Mouse (Mus musculus): ENCODE data around the gene Cts8. TPM values are rescaled to one million over a fixed set of nuclear protein-coding genes. Genes with fewer than 3 reads are reported as not detected.

Cts8 gene
- total RNA-seq (2021): not detected
- long read RNA-seq, experiment 1: 0 reads
- long read RNA-seq, experiment 2: 0 reads

GRCm38 (mm10) chr13:61255258-61255657, at the start of gene Cts8:
Gene Cts8, minus strand, starts transcription at chr13:61255358.
- no peak for DNase-seq

- DNase-seq: no peak
Measured at GRCm38 (mm10) chr13:61288739-61289138, 33.6 kb upstream of the Cts8 start, which contains the start of gene Gm49398. Gene Gm49398, minus strand, starts transcription at chr13:61288839.

GRCm38 (mm10) chr13:61241076-61241947, 13.8 kb downstream of the Cts8 start:
- peak; percentile 42 to 60 for DNase-seq

GRCm38 (mm10) chr13:61203310-61203709, 51.8 kb downstream of the Cts8 start, which contains the start of gene Cts6:
Gene Cts6, minus strand, starts transcription at chr13:61203410.
- no peak for DNase-seq

Other genes with a start within 250 kb of the Cts8 start
- gene Ctsj, start 249.4 kb downstream of the Cts8 start, total RNA-seq (2021): not detected
- not detected for gene Ctsq, start 214.7 kb downstream of the Cts8 start, total RNA-seq (2021)
- gene Ctsr, start 91.1 kb downstream of the Cts8 start, total RNA-seq (2021): not detected
- gene Cts6, start 51.9 kb downstream of the Cts8 start, total RNA-seq (2021): not detected
- not detected for gene Gm49398, start 33.5 kb upstream of the Cts8 start, total RNA-seq (2021)
- gene Cts7, start 102.8 kb upstream of the Cts8 start, total RNA-seq (2021): not detected